8 mouse cellular contexts compared by ENCODE assay signal in genomic region chr8:85071514-85072281, GRCm38 (mm10). TPM values are rescaled to one million over a fixed set of nuclear protein-coding genes. Genes with fewer than 3 reads are reported as not detected.
DNase-seq lines count a peak whose midpoint lies in the region; ATAC-seq and TF ChIP-seq lines count a peak whose summit lies in the region.

Gene Dhps (plus strand): TSS chr8:85071757.

- H3K27ac ChIP-seq in ES-E14 (ENCODE audit: insufficient read depth, low read depth, low read length, poor library complexity, severe bottlenecking): peak within 1 kb of the TSS; percentile 86
- H3K27ac ChIP-seq in forebrain, embryonic 16.5 days (ENCODE audit: low read length): peak within 1 kb of the TSS; percentile 95
- H3K27ac ChIP-seq in lung, embryonic 15.5 days: peak within 1 kb of the TSS; percentile 95

- H3K9ac ChIP-seq in ES-E14 (ENCODE audit: insufficient read depth, low read depth, low read length, poor library complexity, severe bottlenecking): peak within 1 kb of the TSS; percentile 90
- peak within 1 kb of the TSS; percentile 88 for H3K9ac ChIP-seq in forebrain, embryonic 16.5 days (replicated peaks; ENCODE audit: low read depth, low read length)
- peak within 1 kb of the TSS; percentile 75 for H3K9ac ChIP-seq in lung, embryonic 15.5 days

- WGBS in forebrain, embryonic 16.5 days: under 1% methylated on average over 68 of the region's 68 CpGs
- under 1% methylated on average over 68 of the region's 68 CpGs for WGBS in lung, embryonic 15.5 days

- peaks cover 0 to 11% of the 10 kb centered on the region in 2 experiments; a peak in 1 of 4 replicates for H3K4me1 ChIP-seq in ES-E14 (ENCODE audit: control insufficient read depth in 2 of 2, insufficient read depth in 2 of 2, low read length in 2 of 2, poor library complexity in 1 of 2)
- H3K4me1 ChIP-seq in forebrain, embryonic 16.5 days (replicated peaks; ENCODE audit: control insufficient read depth, insufficient read depth, low read length): peaks cover 16% of the 10 kb centered on the region
- H3K4me1 ChIP-seq in lung, embryonic 15.5 days: peaks cover 18% of the 10 kb centered on the region

- intact Hi-C loops in heart, postnatal 36 days (cut with DNase I): no loop called here

- H3K4me2 ChIP-seq in forebrain, embryonic 16.5 days (ENCODE audit: low read length): peak within 1 kb of the TSS; percentile 63
- H3K4me2 ChIP-seq in lung, embryonic 15.5 days: peak within 1 kb of the TSS; percentile 72

- H3K27me3 ChIP-seq in forebrain, embryonic 16.5 days (replicated peaks; ENCODE audit: control insufficient read depth, insufficient read depth, low read length): no peaks in the 10 kb centered on the region
- no peaks in the 10 kb centered on the region for H3K27me3 ChIP-seq in lung, embryonic 15.5 days

- in situ Hi-C loops in ES-E14 (cut with MboI; ENCODE audit: low sequenced_read_pairs in 2 of 2, unreplicated experiment in 2 of 2): no loop called here

- peak; percentile 92 for ATAC-seq in forebrain, embryonic 16.5 days
- peak; percentile 88 for ATAC-seq in lung, embryonic 15.5 days (ENCODE audit: borderline replicate concordance, extremely low read depth, low FRiP score, low TSS enrichment)

- peak within 1 kb of the TSS; percentile 73 to 96 for H3K4me3 ChIP-seq in ES-E14 (ENCODE audit: insufficient read depth in 1 of 2, low read depth in 1 of 2, low read length in 2 of 2, poor library complexity in 1 of 2, severe bottlenecking in 1 of 2)
- H3K4me3 ChIP-seq in forebrain, embryonic 16.5 days (replicated peaks; ENCODE audit: low read length): peak within 1 kb of the TSS; percentile 92
- H3K4me3 ChIP-seq in lung, embryonic 15.5 days: peak within 1 kb of the TSS; percentile 80

- H3K36me3 ChIP-seq in ES-E14 (ENCODE audit: control insufficient read depth, insufficient read depth, low read length, poor library complexity, severe bottlenecking): peaks cover 39% of the 10 kb centered on the region
- H3K36me3 ChIP-seq in forebrain, embryonic 16.5 days (ENCODE audit: control insufficient read depth, insufficient read depth): peaks cover 18% of the 10 kb centered on the region
- peaks cover 32% of the 10 kb centered on the region for H3K36me3 ChIP-seq in lung, embryonic 15.5 days

- DNase-seq in ES-E14 (ENCODE audit: low read depth, low spot score): peak; percentile 87
- peak; percentile 90 for DNase-seq in cerebellum, adult 11-12 months
- DNase-seq in heart, postnatal 36 days: peak; percentile 89 to 92
- DNase-seq in layer of hippocampus, adult 8-10 months (ENCODE audit: low spot score in 2 of 2): peak; percentile 88 to 93
- DNase-seq in ovary, adult 18-20 months (ENCODE audit: low spot score): peak; percentile 84
- DNase-seq in thymus, postnatal 0 days (ENCODE audit: low spot score): peak; percentile 89

- no peaks in the 10 kb centered on the region for H3K9me3 ChIP-seq in ES-E14 (ENCODE audit: control insufficient read depth, insufficient read depth, low read depth, low read length)
- no peaks in the 10 kb centered on the region for H3K9me3 ChIP-seq in forebrain, embryonic 16.5 days (ENCODE audit: control insufficient read depth, low read length)
- no peaks in the 10 kb centered on the region for H3K9me3 ChIP-seq in lung, embryonic 15.5 days

TF ChIP-seq in ES-E14, 5 proteins besides CTCF, POLR2A, EP300 and RAD21:
- TF ChIP-seq HCFC1 (IDR thresholded peaks at IDR 0.05; ENCODE audit: borderline replicate concordance, insufficient read depth, low read length) (peak; percentile 71; the same call in 1 of the 2 replicates), ZNF384 (IDR thresholded peaks at IDR 0.05; ENCODE audit: low read depth, low read length) (peak; percentile 85; the same call in 1 of the 2 replicates), MAFK (IDR thresholded peaks at IDR 0.05; ENCODE audit: insufficient read depth, low read depth, low read length) (no peak), ZC3H11A (IDR thresholded peaks at IDR 0.05; ENCODE audit: borderline replicate concordance, low read depth, low read length) (no peak)

RNA-seq across cellular contexts. Expression of gene Dhps, which starts in this region (rescaled TPM):
- total RNA-seq in ES-E14 (2012; rRNA removed): 54.1 and 63.1 TPM in 2 replicates
- 87.2 and 98.7 TPM in 2 replicates for polyA plus RNA-seq in forebrain, embryonic 16.5 days (2015; fragmentation: Nextera tagmentation; extraction: Ambion mirVana)
- 10 to 100 TPM; 27.0 to 27.4 TPM for total RNA-seq in heart, postnatal 36 days (2021)
- 10 to 100 TPM; 57.7 to 62.2 (median 59.1) TPM for total RNA-seq in layer of hippocampus, adult 8-10 months (2022)
- 54.4 and 56.8 TPM in 2 replicates for polyA plus RNA-seq in lung, embryonic 15.5 days (2015; fragmentation: Nextera tagmentation; extraction: Ambion mirVana)
- polyA plus RNA-seq in thymus, postnatal 0 days (2015; fragmentation: Nextera tagmentation; extraction: Ambion mirVana): 78.0 and 80.5 TPM in 2 replicates

Comparison
In these comparisons a context has a peak if more than half of its experiments do, and no peak if none do; other contexts are left out.
1. Peak in every context shown above with its lines: DNase-seq, ATAC-seq, H3K4me3 ChIP-seq and H3K27ac ChIP-seq.